Mouse (Mus musculus) erythroblast, embryonic 14.5 days (primary cell): ENCODE results near the gene Hrh2.

ENCODE experiments used
- GATA1 ChIP-seq: IDR thresholded peaks from 2 replicates; pipeline ENCODE4 v1.6.1; 2012; ENCODE audit warnings: low read length, inconsistent platforms, mixed read lengths
- TAL1 ChIP-seq: IDR thresholded peaks from 3 replicates; pipeline ENCODE4 v1.6.1; 2012; ENCODE audit warnings: low read length, inconsistent platforms, mixed read lengths

DNA sequence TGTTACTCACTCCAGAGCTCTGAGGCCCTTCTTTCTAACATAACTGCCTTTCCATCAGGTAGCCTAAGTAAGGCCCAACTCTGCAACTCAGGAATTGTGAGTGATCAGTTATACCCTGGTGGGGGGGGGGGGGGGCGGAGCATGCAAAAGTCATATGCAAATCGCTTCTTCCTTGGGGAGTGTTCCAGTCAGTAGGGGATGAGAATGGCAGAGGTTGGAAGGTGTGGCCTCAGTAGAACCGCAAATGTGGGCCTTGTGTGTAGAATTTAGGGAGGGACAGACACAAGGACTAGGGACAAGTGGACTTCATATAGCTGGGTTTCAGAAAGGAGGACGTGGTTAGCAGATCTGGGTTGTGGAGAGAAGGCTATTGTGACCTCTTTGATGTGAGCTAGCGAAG is 23.3 kb downstream of the Hrh2 start:
- TF ChIP-seq TAL1 (no peak), GATA1 (no peak)
